18 mouse cellular contexts compared by ENCODE assay signal in the genomic region with DNA sequence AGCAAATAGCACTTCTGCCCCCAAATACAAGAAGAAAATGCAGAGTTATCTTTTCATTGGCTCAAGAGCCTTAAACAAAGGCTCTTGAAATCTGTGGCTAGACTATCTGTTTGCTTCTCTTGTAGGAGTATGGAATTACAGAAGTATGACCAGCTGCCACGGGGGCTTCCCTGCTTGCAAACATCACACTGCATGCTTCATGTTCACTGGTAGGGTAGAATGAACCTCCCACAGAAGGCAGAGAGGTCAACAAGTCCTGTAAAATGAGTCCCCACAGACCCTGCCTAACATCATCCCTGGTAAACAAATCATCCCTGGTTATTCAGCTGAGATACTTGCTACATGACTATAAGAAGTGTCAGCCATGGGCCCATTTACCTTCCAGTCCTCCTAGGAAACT.
"Had no signal": no experiment of that assay in that cellular context is flagged by ENCODE, and none has a peak within 500 bp of the region (broad histone marks: within the 10 kb centered on the region; RNA-seq: fewer than 3 reads in every experiment).

No protein-coding gene starts in this region.

- H3K4me3 ChIP-seq: midbrain, embryonic 10.5 days; midbrain, embryonic 12.5 days; myocyte; neural tube, embryonic 13.5 days; neural tube, embryonic 15.5 days had no signal

- H3K4me2 ChIP-seq: lung, embryonic 14.5 days; midbrain, embryonic 12.5 days; neural tube, embryonic 13.5 days; neural tube, embryonic 15.5 days had no signal

- H3K27ac ChIP-seq: midbrain, embryonic 10.5 days; midbrain, embryonic 12.5 days; neural tube, embryonic 13.5 days; neural tube, embryonic 15.5 days had no signal

- H3K9ac ChIP-seq: lung, embryonic 14.5 days; midbrain, embryonic 12.5 days; neural tube, embryonic 13.5 days; neural tube, embryonic 15.5 days had no signal

- H3K9me3 ChIP-seq: neural tube, embryonic 15.5 days had no signal

- ATAC-seq: midbrain, embryonic 16.5 days had no signal

- H3K4me1 ChIP-seq: midbrain, embryonic 10.5 days; midbrain, embryonic 12.5 days had no signal

- H3K27me3 ChIP-seq: midbrain, embryonic 12.5 days; neural tube, embryonic 13.5 days; neural tube, embryonic 15.5 days had no signal

- H3K36me3 ChIP-seq: midbrain, embryonic 10.5 days; midbrain, embryonic 12.5 days; neural tube, embryonic 13.5 days; neural tube, embryonic 15.5 days had no signal

- DNase-seq: lung, embryonic 14.5 days; lung, postnatal 10 days; lung, postnatal 4 days; midbrain, embryonic 14.5 days; retina, postnatal 1 day; right cerebral cortex, adult 18-20 months; right cerebral cortex, postnatal 25 days; right cerebral cortex, postnatal 4 days; spleen, adult 18-20 months; thymus, adult 18-20 months; thymus, postnatal 14 days; thymus, postnatal 36 days had no signal
